Mouse (Mus musculus) stomach, postnatal 0 days (tissue): ENCODE measurements at regions not wholly inside any gene's neighbourhood (a gene's known extent, or its start where the extent isn't known, plus 50 kb on each side); places are given as distances from the start of the nearest gene placed in this dataset.

Source experiments
- ATAC-seq: fragments of 200-750 bp; cut with Nextera tagmentation; 2 replicates; pipeline ENCODE4 v1.8.0; 2017; ENCODE audit not compliant: low FRiP score, low TSS enrichment
- DNase-seq: peaks from one replicate; pipeline ENCODE4 v3.0.0-alpha.2; 2016; ENCODE audit warnings: low spot score
- H3K27ac ChIP-seq: fragments of 300-500 bp; sonication (generic); replicated peaks from 2 replicates; pipeline ENCODE4 v1.5.1; 2014; ENCODE audit warnings: mild to moderate bottlenecking, control low read depth
- H3K27me3 ChIP-seq: fragments of 300-500 bp; sonication (generic); 2 replicates; pipeline ENCODE4 v1.6.1; 2014; ENCODE audit warnings: low read length; ENCODE audit not compliant: control insufficient read depth, insufficient read depth
- H3K36me3 ChIP-seq: fragments of 300-500 bp; sonication (generic); 2 replicates; pipeline ENCODE4 v1.6.1; 2014; ENCODE audit warnings: low read length, mixed read lengths; ENCODE audit not compliant: control insufficient read depth, insufficient read depth
- H3K4me1 ChIP-seq: fragments of 300-500 bp; sonication (generic); replicated peaks from 2 replicates; pipeline ENCODE4 v1.6.1; 2014; ENCODE audit warnings: antibody characterized with exemption; ENCODE audit not compliant: control insufficient read depth, insufficient read depth
- H3K4me2 ChIP-seq: fragments of 300-500 bp; sonication (generic); replicated peaks from 2 replicates; pipeline ENCODE4 v1.6.1; 2014; ENCODE audit warnings: low read depth, mild to moderate bottlenecking, control low read depth, moderate library complexity
- H3K4me3 ChIP-seq: fragments of 300-500 bp; sonication (generic); 2 replicates; pipeline ENCODE4 v1.5.1; 2014; ENCODE audit warnings: low read depth, low read length, control low read depth
- H3K9ac ChIP-seq: fragments of 300-500 bp; sonication (generic); 2 replicates; pipeline ENCODE4 v1.6.1; 2014; ENCODE audit warnings: mild to moderate bottlenecking, low read length, control low read depth, mixed read lengths
- H3K9me3 ChIP-seq: fragments of 300-500 bp; sonication (generic); 2 replicates; pipeline ENCODE4 v1.6.1; 2016; ENCODE audit warnings: low read length; ENCODE audit not compliant: control insufficient read depth
- CTCF ChIP-seq: IDR thresholded peaks from 2 replicates; pipeline ENCODE4 v1.5.1; 2016; ENCODE audit warnings: antibody characterized with exemption, low read depth, mild to moderate bottlenecking, moderate library complexity
- EP300 ChIP-seq: optimal IDR thresholded peaks from 2 replicates; pipeline ENCODE3; 2016; ENCODE audit warnings: antibody characterized with exemption
- WGBS: fragments of 180-500 bp; shearing (Covaris S2); extraction: QIAGEN DNeasy Blood & Tissue Kit; methylation state at CpG from one replicate; pipeline ENCODE4 v1.1.7; 2014; 5-methylcytosine and 5-hydroxymethylcytosine counted together

GRCm38 (mm10) chr14:9079632-9080031 is 413.6 kb upstream of the 4930452B06Rik start:
- H3K9me3 ChIP-seq = no peaks in the 10 kb centered on the region
- TF ChIP-seq EP300 = no peak
- H3K9ac ChIP-seq = no peak overlapping the region
- no peak overlapping the region for H3K4me3 ChIP-seq
- H3K36me3 ChIP-seq = no peaks in the 10 kb centered on the region
- WGBS = 74% methylated on average over 2 of the region's 2 CpGs
- ATAC-seq (no peak), DNase-seq (no peak)
- H3K4me2 ChIP-seq = no peak overlapping the region
- no peaks in the 10 kb centered on the region for H3K4me1 ChIP-seq
- H3K27me3 ChIP-seq = no peaks in the 10 kb centered on the region
- no peak overlapping the region for H3K27ac ChIP-seq

DNA sequence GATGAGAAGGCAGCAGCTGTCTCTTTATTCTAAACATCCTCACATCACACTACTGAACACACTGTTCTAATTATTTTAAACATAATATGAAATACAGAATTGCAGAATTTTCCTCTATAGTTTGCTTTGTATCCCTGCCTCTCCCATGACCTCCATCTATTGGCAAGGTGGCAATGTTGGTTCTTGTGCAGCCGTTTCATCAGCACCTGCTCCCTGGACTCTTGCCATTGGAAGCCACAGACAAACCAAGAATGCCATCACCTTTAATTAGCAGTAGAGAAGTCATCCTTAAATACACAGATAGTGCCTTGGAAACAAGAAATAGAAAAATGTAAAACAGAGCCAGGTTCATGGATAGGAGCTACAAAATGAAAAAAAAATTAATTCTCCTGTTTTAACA is 413.0 kb upstream of the 4930452B06Rik start:
- Histone ChIP-seq H3K27ac (no peak overlapping the region), H3K9ac (no peak overlapping the region), H3K36me3 (no peaks in the 10 kb centered on the region), H3K27me3 (no peaks in the 10 kb centered on the region), H3K9me3 (no peaks in the 10 kb centered on the region), H3K4me1 (no peaks in the 10 kb centered on the region), H3K4me3 (no peak overlapping the region), H3K4me2 (no peak overlapping the region)
- 62% methylated on average over 1 of the region's 1 CpGs for WGBS
- no peak for TF ChIP-seq CTCF
- TF ChIP-seq EP300 = no peak
- DNase-seq (no peak), ATAC-seq (no peak)

- H3K4me1 ChIP-seq = no peaks in the 10 kb centered on the region
- no peaks in the 10 kb centered on the region for H3K36me3 ChIP-seq
- WGBS = 57% methylated on average over 3 of the region's 3 CpGs
- no peak for DNase-seq
- H3K27ac ChIP-seq = no peak overlapping the region
- no peak overlapping the region for H3K4me3 ChIP-seq
- no peaks in the 10 kb centered on the region for H3K9me3 ChIP-seq
- TF ChIP-seq EP300 = no peak
- TF ChIP-seq CTCF = no peak
- no peak for ATAC-seq
- H3K4me2 ChIP-seq = no peak overlapping the region
- no peaks in the 10 kb centered on the region for H3K27me3 ChIP-seq
- no peak overlapping the region for H3K9ac ChIP-seq
Measured at GRCm38 (mm10) chr14:9071176-9071575, 405.1 kb upstream of the 4930452B06Rik start.

DNA sequence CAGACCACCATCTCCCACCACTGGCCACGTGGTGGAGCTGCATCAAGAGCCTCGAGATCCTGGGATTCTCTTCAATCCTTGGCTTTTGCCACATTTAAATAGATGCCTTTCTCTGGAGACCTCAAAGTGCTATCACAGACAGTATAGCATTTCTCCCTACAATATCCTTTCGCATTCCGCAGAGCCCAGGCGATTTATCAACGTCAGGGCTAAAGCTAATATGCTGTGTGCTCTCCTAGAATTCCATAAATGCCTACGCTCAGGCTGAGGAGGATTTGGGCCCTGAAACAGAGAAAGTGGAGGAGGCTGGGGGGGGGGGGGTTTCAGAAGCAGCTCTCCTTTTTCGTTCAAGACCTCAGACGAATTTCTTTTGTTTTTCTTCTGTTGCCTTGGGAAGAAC is 394.0 kb upstream of the 4930452B06Rik start:
- ATAC-seq = no peak
- no peak overlapping the region for H3K4me2 ChIP-seq

GRCm38 (mm10) chr14:9028811-9029210 is 362.8 kb upstream of the 4930452B06Rik start:
- DNase-seq (no peak), ATAC-seq (no peak)
- no peak overlapping the region for H3K27ac ChIP-seq
- no peaks in the 10 kb centered on the region for H3K4me1 ChIP-seq
- TF ChIP-seq CTCF (no peak), EP300 (no peak)
- no peaks in the 10 kb centered on the region for H3K9me3 ChIP-seq
- no peaks in the 10 kb centered on the region for H3K36me3 ChIP-seq
- WGBS = 66% methylated on average over 6 of the region's 6 CpGs
- no peak overlapping the region for H3K4me2 ChIP-seq
- H3K4me3 ChIP-seq = no peak overlapping the region
- H3K27me3 ChIP-seq = no peaks in the 10 kb centered on the region
- H3K9ac ChIP-seq = no peak overlapping the region

More for the DNA sequence above, 394.0 kb upstream of the 4930452B06Rik start:
- Histone ChIP-seq H3K4me1 (no peaks in the 10 kb centered on the region), H3K4me3 (no peak overlapping the region), H3K9ac (no peak overlapping the region), H3K27me3 (no peaks in the 10 kb centered on the region), H3K36me3 (no peaks in the 10 kb centered on the region), H3K27ac (no peak overlapping the region), H3K9me3 (no peaks in the 10 kb centered on the region)
- TF ChIP-seq CTCF (peak; percentile 34), EP300 (no peak)
- DNase-seq = no peak
- 27% methylated on average over 9 of the region's 9 CpGs for WGBS

DNA sequence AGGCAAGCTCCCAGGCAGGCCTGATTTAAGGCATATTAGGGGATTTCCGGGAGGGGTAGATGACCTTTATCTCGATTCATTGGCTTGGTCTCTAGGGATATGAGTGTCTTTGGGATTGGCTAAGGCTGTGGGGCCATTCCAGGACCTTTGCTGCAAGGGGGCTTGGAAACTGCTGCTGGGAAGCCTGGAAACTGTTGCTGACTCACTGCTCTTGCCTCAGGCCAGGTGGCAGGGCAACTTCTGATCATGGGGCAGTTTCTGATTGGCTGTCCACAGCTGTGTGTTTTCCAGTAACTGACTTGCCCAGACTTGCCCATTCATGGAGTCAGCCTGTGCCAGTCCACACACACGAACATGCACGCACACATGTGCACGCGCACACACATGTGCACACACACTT is 349.8 kb upstream of the 4930452B06Rik start:
- Histone ChIP-seq H3K4me3 (no peak overlapping the region), H3K36me3 (no peaks in the 10 kb centered on the region), H3K9me3 (no peaks in the 10 kb centered on the region), H3K27ac (no peak overlapping the region), H3K4me1 (no peaks in the 10 kb centered on the region), H3K27me3 (no peaks in the 10 kb centered on the region), H3K9ac (no peak overlapping the region), H3K4me2 (no peak overlapping the region)
- no peak for TF ChIP-seq CTCF
- no peak for TF ChIP-seq EP300
- no peak for ATAC-seq
- WGBS = 91% methylated on average over 6 of the region's 6 CpGs
- DNase-seq = no peak
